Mouse (Mus musculus): ENCODE results near the gene Tmem208. TPM values are rescaled to one million over a fixed set of nuclear protein-coding genes. Genes with fewer than 3 reads are reported as not detected.

Tmem208 gene
- total RNA-seq, 1 experiment from 2014 or later, result 28.1 TPM

- no peak for ATAC-seq (replicated peaks in 1 of 2; ENCODE audit: insufficient read depth in 1 of 2, low FRiP score in 2 of 2, low TSS enrichment in 1 of 2, low read depth in 1 of 2, poor library complexity in 2 of 2, severe bottlenecking in 2 of 2)
These were observed 30.9 kb upstream of the Tmem208 start for GRCm38 (mm10) chr8:105295256-105295655.

GRCm38 (mm10) chr8:105295895-105296573, 30.1 kb upstream of the Tmem208 start, which contains the start of gene Exoc3l:
TSS of gene Exoc3l (minus strand) at chr8:105296101.
- peak in 1 of 2 experiments; percentile 24; a peak in 1 of 4 replicates for ATAC-seq (replicated peaks in 1 of 2; ENCODE audit: insufficient read depth in 1 of 2, low FRiP score in 2 of 2, low TSS enrichment in 1 of 2, low read depth in 1 of 2, poor library complexity in 2 of 2, severe bottlenecking in 2 of 2)

GRCm38 (mm10) chr8:105297511-105298192, 28.5 kb upstream of the Tmem208 start, which contains the start of gene E2f4:
TSS of gene E2f4 (plus strand) at chr8:105297663.
- peak; percentile 83 to 92 for ATAC-seq (replicated peaks in 1 of 2; ENCODE audit: insufficient read depth in 1 of 2, low FRiP score in 2 of 2, low TSS enrichment in 1 of 2, low read depth in 1 of 2, poor library complexity in 2 of 2, severe bottlenecking in 2 of 2)

GRCm38 (mm10) chr8:105298351-105299252, 27.6 kb upstream of the Tmem208 start:
- ATAC-seq (replicated peaks in 1 of 2; ENCODE audit: insufficient read depth in 1 of 2, low FRiP score in 2 of 2, low TSS enrichment in 1 of 2, low read depth in 1 of 2, poor library complexity in 2 of 2, severe bottlenecking in 2 of 2), result no peak

GRCm38 (mm10) chr8:105299962-105300361, 26.2 kb upstream of the Tmem208 start:
- no peak for ATAC-seq (replicated peaks in 1 of 2; ENCODE audit: insufficient read depth in 1 of 2, low FRiP score in 2 of 2, low TSS enrichment in 1 of 2, low read depth in 1 of 2, poor library complexity in 2 of 2, severe bottlenecking in 2 of 2)

GRCm38 (mm10) chr8:105303396-105303795, 22.8 kb upstream of the Tmem208 start:
- ATAC-seq (replicated peaks in 1 of 2; ENCODE audit: insufficient read depth in 1 of 2, low FRiP score in 2 of 2, low TSS enrichment in 1 of 2, low read depth in 1 of 2, poor library complexity in 2 of 2, severe bottlenecking in 2 of 2), result no peak

- no peak for ATAC-seq (replicated peaks in 1 of 2; ENCODE audit: insufficient read depth in 1 of 2, low FRiP score in 2 of 2, low TSS enrichment in 1 of 2, low read depth in 1 of 2, poor library complexity in 2 of 2, severe bottlenecking in 2 of 2)
These were observed 22.3 kb upstream of the Tmem208 start for GRCm38 (mm10) chr8:105303874-105304273.

- ATAC-seq (replicated peaks in 1 of 2; ENCODE audit: insufficient read depth in 1 of 2, low FRiP score in 2 of 2, low TSS enrichment in 1 of 2, low read depth in 1 of 2, poor library complexity in 2 of 2, severe bottlenecking in 2 of 2), result peak in 1 of 2 experiments; percentile 46; a peak in 2 of 4 replicates
These were observed 21.6 kb upstream of the Tmem208 start for GRCm38 (mm10) chr8:105304325-105305210.

- ATAC-seq (replicated peaks in 1 of 2; ENCODE audit: insufficient read depth in 1 of 2, low FRiP score in 2 of 2, low TSS enrichment in 1 of 2, low read depth in 1 of 2, poor library complexity in 2 of 2, severe bottlenecking in 2 of 2), result peak; percentile 17 to 46; a peak in 3 of 4 replicates
These were observed 20.7 kb upstream of the Tmem208 start, which contains the start of gene Elmo3 for GRCm38 (mm10) chr8:105305211-105306145. TSS of gene Elmo3 (plus strand) at chr8:105305601.

GRCm38 (mm10) chr8:105306146-105306691, 19.9 kb upstream of the Tmem208 start:
- ATAC-seq (replicated peaks in 1 of 2; ENCODE audit: insufficient read depth in 1 of 2, low FRiP score in 2 of 2, low TSS enrichment in 1 of 2, low read depth in 1 of 2, poor library complexity in 2 of 2, severe bottlenecking in 2 of 2), result no peak

- no peak for ATAC-seq (replicated peaks in 1 of 2; ENCODE audit: insufficient read depth in 1 of 2, low FRiP score in 2 of 2, low TSS enrichment in 1 of 2, low read depth in 1 of 2, poor library complexity in 2 of 2, severe bottlenecking in 2 of 2)
These were observed 18.5 kb upstream of the Tmem208 start for GRCm38 (mm10) chr8:105307670-105308069.

- ATAC-seq (replicated peaks in 1 of 2; ENCODE audit: insufficient read depth in 1 of 2, low FRiP score in 2 of 2, low TSS enrichment in 1 of 2, low read depth in 1 of 2, poor library complexity in 2 of 2, severe bottlenecking in 2 of 2), result no peak
These were observed 17.7 kb upstream of the Tmem208 start for GRCm38 (mm10) chr8:105308428-105308827.

GRCm38 (mm10) chr8:105309142-105309847, 16.9 kb upstream of the Tmem208 start:
- ATAC-seq (replicated peaks in 1 of 2; ENCODE audit: insufficient read depth in 1 of 2, low FRiP score in 2 of 2, low TSS enrichment in 1 of 2, low read depth in 1 of 2, poor library complexity in 2 of 2, severe bottlenecking in 2 of 2), result no peak

GRCm38 (mm10) chr8:105310118-105310517, 16.0 kb upstream of the Tmem208 start:
- ATAC-seq (replicated peaks in 1 of 2; ENCODE audit: insufficient read depth in 1 of 2, low FRiP score in 2 of 2, low TSS enrichment in 1 of 2, low read depth in 1 of 2, poor library complexity in 2 of 2, severe bottlenecking in 2 of 2), result no peak

GRCm38 (mm10) chr8:105311718-105312117, 14.4 kb upstream of the Tmem208 start:
- ATAC-seq (replicated peaks in 1 of 2; ENCODE audit: insufficient read depth in 1 of 2, low FRiP score in 2 of 2, low TSS enrichment in 1 of 2, low read depth in 1 of 2, poor library complexity in 2 of 2, severe bottlenecking in 2 of 2), result peak in 1 of 2 experiments; percentile 16; a peak in 1 of 4 replicates

Data from hematopoietic stem cell, adult 5-6 weeks (primary cell).